Mouse (Mus musculus): ENCODE data around the gene Polr1a. TPM values are rescaled to one million over a fixed set of nuclear protein-coding genes. Genes with fewer than 3 reads are reported as not detected.

The Polr1a gene
- polyA plus RNA-seq, 2 experiments: 9.4 to 10.6 TPM

DNA sequence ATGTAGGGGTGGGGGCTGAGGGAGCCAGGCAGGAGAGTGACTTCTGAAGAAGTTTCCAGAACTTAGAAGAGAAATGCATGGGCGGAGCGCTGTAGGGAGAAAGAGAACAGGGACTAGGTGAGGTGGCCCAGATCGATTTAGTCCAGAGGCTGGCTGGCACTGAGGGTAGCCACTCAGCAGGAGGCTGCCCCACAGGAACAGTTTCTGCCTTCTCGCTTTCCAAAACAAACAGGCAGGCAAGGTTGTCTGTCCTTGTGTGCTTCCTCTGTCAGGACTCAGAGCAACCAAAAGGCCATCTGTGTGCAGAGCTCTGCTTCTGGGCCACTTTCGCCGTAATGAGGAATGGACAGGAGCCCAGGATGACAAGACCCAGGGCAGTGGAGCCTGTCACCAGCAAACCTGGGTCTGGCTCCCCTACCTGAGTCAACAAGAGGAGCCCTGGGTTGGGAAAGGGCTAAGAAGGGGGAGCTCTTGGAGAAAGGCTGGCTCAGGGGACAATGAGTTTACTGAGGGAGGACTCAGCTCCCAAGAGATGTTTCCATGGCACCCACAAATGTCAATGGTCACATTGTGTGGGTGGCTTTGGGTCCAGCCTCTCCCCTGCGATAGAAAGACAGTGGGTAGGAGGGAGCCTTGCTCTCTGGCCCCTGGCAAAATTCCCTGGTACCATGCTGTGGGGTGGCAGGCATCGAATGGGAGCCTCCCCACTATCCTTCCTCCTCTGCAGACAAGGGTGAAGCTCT, 82.5 kb downstream of the Polr1a start:
- H3K4me2 ChIP-seq (ENCODE audit: low read depth): no peak overlapping the region
- DNase-seq (ENCODE audit: low read depth in 3 of 3, low spot score in 3 of 3): no peak
- no peak overlapping the region for H3K9ac ChIP-seq (replicated peaks)
- H3K36me3 ChIP-seq (replicated peaks; ENCODE audit: control insufficient read depth, insufficient read depth, low read depth): no peaks in the 10 kb centered on the region
- TF ChIP-seq CTCF (IDR thresholded peaks at IDR 0.05; ENCODE audit: low read depth): no peak
- no peak for TF ChIP-seq EP300 (IDR thresholded peaks at IDR 0.05; ENCODE audit: low read depth)
- H3K9me3 ChIP-seq (ENCODE audit: control insufficient read depth, low read length): no peaks in the 10 kb centered on the region
- no peaks in the 10 kb centered on the region for H3K27me3 ChIP-seq (ENCODE audit: control insufficient read depth, insufficient read depth, low read length)
- H3K4me1 ChIP-seq (replicated peaks; ENCODE audit: control insufficient read depth in 2 of 2, insufficient read depth in 2 of 2, low read length in 1 of 2): peaks cover 0 to 7% of the 10 kb centered on the region in 2 experiments; a peak in 1 of 4 replicates
- H3K4me3 ChIP-seq (ENCODE audit: insufficient read depth in 1 of 2, low read depth in 2 of 2, low read length in 2 of 2): no peak overlapping the region
- H3K27ac ChIP-seq: no peak overlapping the region
- ATAC-seq (ENCODE audit: insufficient read depth): no peak
- WGBS (ENCODE audit: insufficient replicate concordance): 52% methylated on average over 8 of the region's 8 CpGs

GRCm38 (mm10) chr6:71991933-71992325, 83.1 kb downstream of the Polr1a start:
- Histone ChIP-seq H3K4me2 (ENCODE audit: low read depth) (no peak overlapping the region), H3K27ac (no peak overlapping the region), H3K4me3 (ENCODE audit: insufficient read depth in 1 of 2, low read depth in 2 of 2, low read length in 2 of 2) (no peak overlapping the region), H3K4me1 (replicated peaks; ENCODE audit: control insufficient read depth in 2 of 2, insufficient read depth in 2 of 2, low read length in 1 of 2) (peaks cover 0 to 7% of the 10 kb centered on the region in 2 experiments; a peak in 1 of 4 replicates), H3K9me3 (ENCODE audit: control insufficient read depth, low read length) (no peaks in the 10 kb centered on the region), H3K27me3 (ENCODE audit: control insufficient read depth, insufficient read depth, low read length) (no peaks in the 10 kb centered on the region), H3K9ac (replicated peaks) (no peak overlapping the region), H3K36me3 (replicated peaks; ENCODE audit: control insufficient read depth, insufficient read depth, low read depth) (no peaks in the 10 kb centered on the region)
- 54% methylated on average over 2 of the region's 2 CpGs for WGBS (ENCODE audit: insufficient replicate concordance)
- DNase-seq (ENCODE audit: low read depth in 3 of 3, low spot score in 3 of 3) (no peak), ATAC-seq (ENCODE audit: insufficient read depth) (no peak)
- TF ChIP-seq EP300 (IDR thresholded peaks at IDR 0.05; ENCODE audit: low read depth) (no peak), CTCF (IDR thresholded peaks at IDR 0.05; ENCODE audit: low read depth) (no peak)

- Histone ChIP-seq H3K4me2 (ENCODE audit: low read depth) (no peak overlapping the region), H3K4me3 (ENCODE audit: insufficient read depth in 1 of 2, low read depth in 2 of 2, low read length in 2 of 2) (no peak overlapping the region), H3K27me3 (ENCODE audit: control insufficient read depth, insufficient read depth, low read length) (no peaks in the 10 kb centered on the region), H3K36me3 (replicated peaks; ENCODE audit: control insufficient read depth, insufficient read depth, low read depth) (no peaks in the 10 kb centered on the region), H3K9ac (replicated peaks) (no peak overlapping the region), H3K27ac (no peak overlapping the region), H3K4me1 (replicated peaks; ENCODE audit: control insufficient read depth in 2 of 2, insufficient read depth in 2 of 2, low read length in 1 of 2) (peaks cover 0 to 7% of the 10 kb centered on the region in 2 experiments; a peak in 1 of 4 replicates), H3K9me3 (ENCODE audit: control insufficient read depth, low read length) (no peaks in the 10 kb centered on the region)
- no peak for TF ChIP-seq CTCF (IDR thresholded peaks at IDR 0.05; ENCODE audit: low read depth)
- no peak for TF ChIP-seq EP300 (IDR thresholded peaks at IDR 0.05; ENCODE audit: low read depth)
- DNase-seq (ENCODE audit: low read depth in 3 of 3, low spot score in 3 of 3) (no peak), ATAC-seq (ENCODE audit: insufficient read depth) (no peak)
- 57% methylated on average over 4 of the region's 4 CpGs for WGBS (ENCODE audit: insufficient replicate concordance)
These were observed 85.2 kb downstream of the Polr1a start for GRCm38 (mm10) chr6:71994004-71994403.

DNA sequence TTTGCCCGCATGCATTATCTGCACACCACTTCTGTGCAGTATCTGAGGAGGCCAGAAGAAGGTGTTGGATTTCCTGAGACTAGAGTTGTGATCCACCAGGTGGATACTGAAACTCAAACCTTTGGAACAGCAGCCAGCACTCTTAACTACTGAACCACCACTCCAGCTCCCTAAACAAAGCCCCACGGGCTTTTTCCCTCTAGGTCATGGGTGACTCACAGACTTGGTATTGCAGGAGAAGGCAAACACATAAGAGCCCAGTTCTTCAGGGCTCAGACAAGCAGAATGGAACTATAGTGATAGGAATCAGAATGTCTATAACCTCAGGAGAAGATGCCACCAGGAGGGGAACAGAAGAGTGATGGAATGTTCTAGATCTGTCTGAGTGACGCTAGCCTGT, 86.2 kb downstream of the Polr1a start:
- Histone ChIP-seq H3K9me3 (ENCODE audit: control insufficient read depth, low read length) (no peaks in the 10 kb centered on the region), H3K27me3 (ENCODE audit: control insufficient read depth, insufficient read depth, low read length) (no peaks in the 10 kb centered on the region), H3K27ac (no peak overlapping the region), H3K4me1 (replicated peaks; ENCODE audit: control insufficient read depth in 2 of 2, insufficient read depth in 2 of 2, low read length in 1 of 2) (peaks cover 0 to 5% of the 10 kb centered on the region in 2 experiments; a peak in 1 of 4 replicates), H3K9ac (replicated peaks) (no peak overlapping the region), H3K4me3 (ENCODE audit: insufficient read depth in 1 of 2, low read depth in 2 of 2, low read length in 2 of 2) (no peak overlapping the region), H3K36me3 (replicated peaks; ENCODE audit: control insufficient read depth, insufficient read depth, low read depth) (no peaks in the 10 kb centered on the region), H3K4me2 (ENCODE audit: low read depth) (no peak overlapping the region)
- no peak for DNase-seq (ENCODE audit: low read depth in 3 of 3, low spot score in 3 of 3)
- no peak for ATAC-seq (ENCODE audit: insufficient read depth)
- WGBS (ENCODE audit: insufficient replicate concordance): 60% methylated on average over 3 of the region's 3 CpGs
- no peak for TF ChIP-seq CTCF (IDR thresholded peaks at IDR 0.05; ENCODE audit: low read depth)
- TF ChIP-seq EP300 (IDR thresholded peaks at IDR 0.05; ENCODE audit: low read depth): no peak

DNA sequence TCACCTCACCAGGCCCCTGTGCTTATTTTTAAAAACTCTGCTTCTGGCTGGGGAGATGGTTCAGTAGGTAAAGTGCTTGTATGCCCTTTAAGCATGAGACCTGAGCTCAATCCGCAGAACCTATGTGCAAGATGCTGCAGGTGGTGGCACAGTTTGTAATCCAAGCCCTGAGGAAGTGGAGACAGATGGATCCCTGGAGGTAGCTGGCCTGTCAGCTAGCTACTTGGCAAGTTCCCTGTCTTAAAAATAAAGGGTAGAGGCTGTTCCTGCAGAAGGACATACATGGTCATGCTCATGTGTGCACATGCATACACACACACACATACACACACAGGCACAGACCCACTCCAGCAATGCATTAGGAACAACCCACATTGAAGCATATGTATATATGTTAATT, 88.4 kb downstream of the Polr1a start:
- H3K27me3 ChIP-seq (ENCODE audit: control insufficient read depth, insufficient read depth, low read length): no peaks in the 10 kb centered on the region
- H3K4me3 ChIP-seq (ENCODE audit: insufficient read depth in 1 of 2, low read depth in 2 of 2, low read length in 2 of 2): no peak overlapping the region
- H3K27ac ChIP-seq: no peak overlapping the region
- H3K9ac ChIP-seq (replicated peaks): no peak overlapping the region
- WGBS (ENCODE audit: insufficient replicate concordance): 44% methylated on average over 1 of the region's 1 CpGs
- H3K4me2 ChIP-seq (ENCODE audit: low read depth): no peak overlapping the region
- no peaks in the 10 kb centered on the region for H3K36me3 ChIP-seq (replicated peaks; ENCODE audit: control insufficient read depth, insufficient read depth, low read depth)
- H3K4me1 ChIP-seq (replicated peaks; ENCODE audit: control insufficient read depth in 2 of 2, insufficient read depth in 2 of 2, low read length in 1 of 2): no peaks in the 10 kb centered on the region
- no peaks in the 10 kb centered on the region for H3K9me3 ChIP-seq (ENCODE audit: control insufficient read depth, low read length)
- no peak for DNase-seq (ENCODE audit: low read depth in 3 of 3, low spot score in 3 of 3)
- TF ChIP-seq CTCF (IDR thresholded peaks at IDR 0.05; ENCODE audit: low read depth) (no peak), EP300 (IDR thresholded peaks at IDR 0.05; ENCODE audit: low read depth) (no peak)
- ATAC-seq (ENCODE audit: insufficient read depth): no peak
